Mouse (Mus musculus) lung, adult 2 months (tissue): ENCODE results near the gene Cbx1. TPM values are rescaled to one million over a fixed set of nuclear protein-coding genes. Genes with fewer than 3 reads are reported as not detected.
A peak's percentile ranks its signal among the peaks of the same experiment; 100 is the strongest.
"Not testable (repeated sequence)": the region's sequence is repeated elsewhere in the genome, so short reads cannot be mapped to it uniquely, and the experiment has no call there.

Experiments
- DNase-seq: peaks from one replicate; pipeline ENCODE4 v3.0.0; 2022
- H3K4me1 ChIP-seq: fragments of 200-500 bp; 2 replicates; pipeline ENCODE4 v1.6.1; 2011; ENCODE audit warnings: low read length; ENCODE audit not compliant: control insufficient read depth, insufficient read depth
- H3K4me3 ChIP-seq: fragments of 200-500 bp; replicated peaks from 2 replicates; pipeline ENCODE3; 2011; ENCODE audit warnings: low read depth, mild to moderate bottlenecking, control low read depth, low read length; ENCODE audit errors: extremely low read depth
- CTCF ChIP-seq: fragments of 200-500 bp; IDR thresholded peaks from 2 replicates; pipeline ENCODE4 v1.5.1; 2011; ENCODE audit warnings: mild to moderate bottlenecking, low read length, control low read depth; ENCODE audit not compliant: insufficient read depth
- POLR2A ChIP-seq: fragments of 200-500 bp; IDR thresholded peaks from 2 replicates; pipeline ENCODE4 v1.6.1; 2011; ENCODE audit warnings: low read depth, mild to moderate bottlenecking, control low read depth, low read length, borderline replicate concordance; ENCODE audit errors: extremely low read depth
- WGBS: fragments of 180-500 bp; shearing (Covaris S2); methylation state at CpG from one replicate; pipeline ENCODE4 v1.1.7; 2018; 5-methylcytosine and 5-hydroxymethylcytosine counted together
- polyA plus RNA-seq: library from polyadenylated mRNA; depleted of rRNA; stranded (reverse); fragments of >200 nt; gene quantifications from 2 replicates; pipeline ENCODE4 v1.2.3, GENCODE M21; 2012; rRNA removed

Cbx1 gene
- polyA plus RNA-seq, 1 experiment = 15.3 TPM

- Histone ChIP-seq H3K4me3 (no peak overlapping the region), H3K4me1 (no peaks in the 10 kb centered on the region)
- DNase-seq = no peak
- 47% methylated on average over 3 of the region's 3 CpGs for WGBS
- TF ChIP-seq CTCF (no peak), POLR2A (no peak)
These were observed 54.7 kb downstream of the Cbx1 start for GRCm38 (mm10) chr11:96843627-96844026.

GRCm38 (mm10) chr11:96847240-96847639 lies 58.3 kb downstream of the Cbx1 start:
- no peak for DNase-seq
- 52% methylated on average over 3 of the region's 3 CpGs for WGBS
- TF ChIP-seq POLR2A = no peak
- no peak for TF ChIP-seq CTCF
- no peak overlapping the region for H3K4me3 ChIP-seq
- peaks cover 5% of the 10 kb centered on the region; the same call in 1 of the 2 replicates for H3K4me1 ChIP-seq

- Histone ChIP-seq H3K4me1 (peaks cover 5% of the 10 kb centered on the region; the same call in 1 of the 2 replicates), H3K4me3 (no peak overlapping the region)
- 66% methylated on average over 9 of the region's 9 CpGs for WGBS
- no peak for TF ChIP-seq CTCF
- TF ChIP-seq POLR2A = no peak
- DNase-seq = no peak
These were observed 59.8 kb downstream of the Cbx1 start for GRCm38 (mm10) chr11:96848694-96849093.

- not testable (repeated sequence) for DNase-seq, H3K4me3 ChIP-seq, H3K4me1 ChIP-seq
- WGBS = 56% methylated on average over 5 of the region's 5 CpGs
These were observed 60.2 kb downstream of the Cbx1 start for GRCm38 (mm10) chr11:96849145-96849544.

GRCm38 (mm10) chr11:96849681-96850467 lies 60.9 kb downstream of the Cbx1 start, which contains the start of gene Copz2:
TSS of gene Copz2 (plus strand) at chr11:96849870.
- TF ChIP-seq CTCF (no peak), POLR2A (peak; percentile 42; the same call in 1 of the 2 replicates)
- H3K4me1 ChIP-seq = peaks cover 5% of the 10 kb centered on the region; the same call in 1 of the 2 replicates
- peak within 1 kb of the TSS; percentile 86 for H3K4me3 ChIP-seq
- WGBS = 1% methylated on average over 59 of the region's 60 CpGs
- peak; percentile 66 for DNase-seq

DNA sequence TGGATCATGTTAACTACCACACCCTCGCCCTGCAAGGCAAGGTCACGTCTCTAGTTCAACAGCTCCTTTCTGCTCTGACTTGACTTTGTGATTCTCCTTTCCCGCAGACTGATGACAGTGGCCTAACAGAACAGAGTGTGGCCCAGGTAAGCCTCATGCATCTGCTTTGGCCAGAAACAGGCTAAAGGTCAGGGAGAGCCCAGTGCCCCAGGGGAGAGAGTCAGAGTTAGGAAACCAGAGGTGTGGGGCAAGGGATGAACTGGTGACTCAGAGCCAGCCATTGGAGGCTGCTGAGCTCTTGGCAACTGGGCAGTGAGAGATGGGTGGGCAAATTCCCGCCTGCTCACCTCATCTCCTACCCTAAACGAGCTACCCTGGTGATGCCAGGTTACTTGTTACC lies 68.5 kb downstream of the Cbx1 start:
- Histone ChIP-seq H3K4me1 (peaks cover 5% of the 10 kb centered on the region), H3K4me3 (no peak overlapping the region)
- TF ChIP-seq CTCF = no peak
- TF ChIP-seq POLR2A = no peak
- DNase-seq = no peak
- WGBS = 84% methylated on average over 5 of the region's 5 CpGs

Other genes starting within 250 kb of the Cbx1 start
- gene Snx11, start 11.6 kb upstream of the Cbx1 start, polyA plus RNA-seq = 23.5 and 26.8 TPM in 2 replicates
- 225 and 264 TPM in 2 replicates for gene Nfe2l1, start 40.8 kb downstream of the Cbx1 start, polyA plus RNA-seq
- 39.7 and 44.8 TPM in 2 replicates for gene Copz2, start 60.7 kb downstream of the Cbx1 start, polyA plus RNA-seq
- 25.4 and 30.1 TPM in 2 replicates for gene Cdk5rap3, start 127.4 kb downstream of the Cbx1 start, polyA plus RNA-seq
- gene Prr15l, start 139.0 kb downstream of the Cbx1 start, polyA plus RNA-seq = 56.2 and 69.8 TPM in 2 replicates
- gene Pnpo, start 154.9 kb downstream of the Cbx1 start, polyA plus RNA-seq = 20.7 and 24.0 TPM in 2 replicates
- 23.1 and 26.3 TPM in 2 replicates for gene Sp2, start 193.8 kb downstream of the Cbx1 start, polyA plus RNA-seq
- 5.0 and 8.5 TPM in 2 replicates for gene Sp6, start 224.3 kb downstream of the Cbx1 start, polyA plus RNA-seq
- gene Scrn2, start 240.8 kb downstream of the Cbx1 start, polyA plus RNA-seq = 16.2 and 20.2 TPM in 2 replicates